Mouse (Mus musculus) limb, embryonic 13.5 days (tissue): ENCODE data around the gene Tmem125. TPM values are rescaled to one million over a fixed set of nuclear protein-coding genes. Genes with fewer than 3 reads are reported as not detected.
"Not testable (repeated sequence)": the region's sequence is repeated elsewhere in the genome, so short reads cannot be mapped to it uniquely, and the experiment has no call there.

Experiments used
- ATAC-seq: fragments of 200-750 bp; cut with Nextera tagmentation; 2 replicates; pipeline ENCODE4 v1.8.0; 2017; ENCODE audit warnings: low read depth, moderate number of reproducible peaks, moderate TSS enrichment; ENCODE audit not compliant: low FRiP score
- H3K27ac ChIP-seq: fragments of 300-500 bp; sonication (generic); 2 replicates; pipeline ENCODE4 v1.5.1; 2015; ENCODE audit warnings: inconsistent platforms, mild to moderate bottlenecking, moderate library complexity
- H3K27me3 ChIP-seq: fragments of 300-500 bp; sonication (generic); 2 replicates; pipeline ENCODE4 v1.6.1; 2015; ENCODE audit warnings: mild to moderate bottlenecking, inconsistent platforms
- H3K36me3 ChIP-seq: fragments of 300-500 bp; sonication (generic); 2 replicates; pipeline ENCODE4 v1.6.1; 2015; ENCODE audit warnings: inconsistent platforms, mild to moderate bottlenecking, moderate library complexity
- H3K4me1 ChIP-seq: fragments of 300-500 bp; sonication (generic); 2 replicates; pipeline ENCODE4 v1.6.1; 2015; ENCODE audit warnings: inconsistent platforms
- H3K4me2 ChIP-seq: fragments of 300-500 bp; sonication (generic); replicated peaks from 2 replicates; pipeline ENCODE4 v1.6.1; 2015; ENCODE audit warnings: inconsistent platforms, mild to moderate bottlenecking, moderate library complexity
- H3K4me3 ChIP-seq: fragments of 300-500 bp; sonication (generic); 2 replicates; pipeline ENCODE4 v1.5.1; 2015; ENCODE audit warnings: moderate library complexity, mild to moderate bottlenecking, inconsistent platforms
- H3K9ac ChIP-seq: fragments of 300-500 bp; sonication (generic); 2 replicates; pipeline ENCODE4 v1.6.1; 2015; ENCODE audit warnings: mild to moderate bottlenecking, inconsistent platforms
- H3K9me3 ChIP-seq: fragments of 300-500 bp; sonication (generic); 2 replicates; pipeline ENCODE4 v1.6.1; 2016; ENCODE audit warnings: inconsistent platforms
- WGBS: fragments of 180-500 bp; shearing (Covaris S2); methylation state at CpG from one replicate; pipeline ENCODE4 v1.1.7; 2015; 5-methylcytosine and 5-hydroxymethylcytosine counted together
- polyA plus RNA-seq: library from polyadenylated mRNA; unstranded; fragments of >200 nt; fragmentation: Nextera tagmentation; extraction: Ambion mirVana; gene quantifications from 2 replicates; pipeline ENCODE4 v1.2.1, GENCODE M21; 2015

The Tmem125 gene
- polyA plus RNA-seq, 1 experiment from 2014 or later = 1.8 TPM

- H3K9me3 ChIP-seq = no peaks in the 10 kb centered on the region
- ATAC-seq = peak; percentile 76
- no peaks in the 10 kb centered on the region for H3K36me3 ChIP-seq
- no peak overlapping the region for H3K4me2 ChIP-seq
- WGBS = 61% methylated on average over 13 of the region's 13 CpGs
- peaks cover 14% of the 10 kb centered on the region for H3K4me1 ChIP-seq
- 0 out of 2 replicates have a peak, but pooled peaks cover 3% of the 10 kb centered on the region for H3K27me3 ChIP-seq
- peak overlapping the region; percentile 84 for H3K27ac ChIP-seq
- no peak overlapping the region for H3K4me3 ChIP-seq
- no peak overlapping the region; the same call in 1 of the 2 replicates for H3K9ac ChIP-seq
Observed at GRCm38 (mm10) chr4:118564062-118564925, 20.4 kb upstream of the Tmem125 start.

DNA sequence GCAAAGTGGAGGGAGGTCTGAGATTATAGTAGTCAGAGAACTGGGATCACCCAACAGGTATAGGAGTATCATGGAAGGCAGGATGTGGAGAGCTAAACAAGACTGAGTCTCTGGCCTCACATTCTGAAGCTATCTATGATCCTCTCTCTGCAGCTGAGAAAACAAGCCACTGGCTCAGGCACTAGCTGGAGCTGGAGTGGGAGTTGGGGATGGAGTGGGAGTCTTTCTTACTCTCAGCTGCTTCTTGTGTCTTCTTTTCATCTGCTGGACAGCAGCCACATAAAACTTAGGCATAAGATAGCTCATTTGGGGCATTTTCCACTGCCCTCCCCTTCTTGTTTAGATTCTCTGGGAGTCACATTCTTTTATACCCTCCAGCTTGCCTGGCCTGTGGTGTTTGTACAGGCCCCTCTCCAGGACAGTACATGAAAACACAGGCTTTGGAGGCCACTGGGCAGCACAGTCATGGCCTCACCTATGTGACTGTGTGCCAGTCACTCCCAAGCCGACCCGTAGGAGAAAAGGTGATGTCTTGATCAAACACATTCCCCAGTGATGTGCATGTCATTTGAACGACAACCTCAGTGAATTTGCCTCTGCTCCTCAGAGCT is 9.3 kb upstream of the Tmem125 start:
- ATAC-seq = no peak
- WGBS = 72% methylated on average over 3 of the region's 3 CpGs

DNA sequence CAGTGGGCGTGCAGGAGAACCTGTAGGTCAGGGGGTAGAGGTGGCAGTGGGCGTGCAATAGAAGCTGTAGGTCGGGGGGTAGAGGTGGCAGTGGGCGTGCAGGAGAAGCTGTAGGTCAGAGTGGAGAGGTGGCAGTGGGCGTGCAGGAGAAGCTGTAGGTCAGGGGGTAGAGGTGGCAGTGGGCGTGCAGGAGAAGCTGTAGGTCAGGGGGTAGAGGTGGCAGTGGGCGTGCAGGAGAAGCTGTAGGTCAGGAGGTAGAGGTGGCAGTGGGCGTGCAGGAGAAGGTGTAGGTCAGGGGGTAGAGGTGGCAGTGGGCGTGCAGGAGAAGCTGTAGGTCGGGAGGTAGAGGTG is 4.3 kb upstream of the Tmem125 start:
- peaks cover 13% of the 10 kb centered on the region for H3K4me1 ChIP-seq
- H3K4me3 ChIP-seq, ATAC-seq, H3K9me3 ChIP-seq, H3K9ac ChIP-seq, H3K27me3 ChIP-seq, H3K4me2 ChIP-seq, H3K27ac ChIP-seq, H3K36me3 ChIP-seq: not testable (repeated sequence)
- WGBS = 87% methylated on average over 10 of the region's 10 CpGs

More for the DNA sequence above, 9.3 kb upstream of the Tmem125 start:
- Histone ChIP-seq H3K36me3 (no peaks in the 10 kb centered on the region), H3K9me3 (peaks cover under 1% of the 10 kb centered on the region), H3K4me1 (no peaks in the 10 kb centered on the region), H3K4me3 (no peak overlapping the region), H3K27ac (no peak overlapping the region), H3K27me3 (no peaks in the 10 kb centered on the region), H3K4me2 (no peak overlapping the region), H3K9ac (no peak overlapping the region)

DNA sequence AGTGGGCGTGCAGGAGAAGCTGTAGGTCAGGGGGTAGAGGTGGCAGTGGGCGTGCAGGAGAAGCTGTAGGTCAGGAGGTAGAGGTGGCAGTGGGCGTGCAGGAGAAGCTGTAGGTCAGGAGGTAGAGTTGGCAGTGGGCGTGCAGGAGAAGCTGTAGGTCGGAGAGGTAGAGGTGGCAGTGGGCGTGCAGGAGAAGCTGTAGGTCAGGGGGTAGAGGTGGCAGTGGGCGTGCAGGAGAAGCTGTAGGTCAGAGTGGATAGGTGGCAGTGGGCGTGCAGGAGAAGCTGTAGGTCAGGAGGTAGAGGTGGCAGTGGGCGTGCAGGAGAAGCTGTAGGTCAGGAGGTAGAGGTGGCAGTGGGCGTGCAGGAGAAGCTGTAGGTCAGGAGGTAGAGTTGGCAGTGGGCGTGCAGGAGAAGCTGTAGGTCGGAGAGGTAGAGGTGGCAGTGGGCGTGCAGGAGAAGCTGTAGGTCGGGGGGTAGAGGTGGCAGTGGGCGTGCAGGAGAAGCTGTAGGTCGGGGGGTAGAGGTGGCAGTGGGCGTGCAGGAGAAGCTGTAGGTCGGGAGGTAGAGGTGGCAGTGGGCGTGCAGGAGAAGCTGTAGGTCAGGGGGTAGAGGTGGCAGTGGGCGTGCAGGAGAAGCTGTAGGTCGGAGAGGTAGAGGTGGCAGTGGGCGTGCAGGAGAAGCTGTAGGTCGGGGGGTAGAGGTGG is 3.7 kb upstream of the Tmem125 start:
- H3K4me3 ChIP-seq, H3K27me3 ChIP-seq, H3K4me2 ChIP-seq, H3K9me3 ChIP-seq, H3K9ac ChIP-seq, ATAC-seq, H3K27ac ChIP-seq, H3K36me3 ChIP-seq: not testable (repeated sequence)
- WGBS = 86% methylated on average over 23 of the region's 23 CpGs
- H3K4me1 ChIP-seq = peaks cover 13% of the 10 kb centered on the region

GRCm38 (mm10) chr4:118544441-118545127 is 740 bp upstream of the Tmem125 start:
- no peak for ATAC-seq
- Histone ChIP-seq H3K4me2 (peak overlapping the region; percentile 67), H3K27ac (no peak overlapping the region), H3K36me3 (no peaks in the 10 kb centered on the region), H3K4me1 (peaks cover 28% of the 10 kb centered on the region), H3K9ac (no peak overlapping the region), H3K9me3 (peaks cover 5% of the 10 kb centered on the region), H3K27me3 (peaks cover 18% of the 10 kb centered on the region), H3K4me3 (no peak overlapping the region)
- 76% methylated on average over 14 of the region's 14 CpGs for WGBS

- Histone ChIP-seq H3K36me3 (no peaks in the 10 kb centered on the region), H3K4me2 (peak overlapping the region; percentile 67), H3K9me3 (peaks cover 4% of the 10 kb centered on the region), H3K27ac (no peak overlapping the region), H3K9ac (no peak overlapping the region), H3K27me3 (peaks cover 18% of the 10 kb centered on the region), H3K4me3 (peak overlapping the region; percentile 38), H3K4me1 (peaks cover 29% of the 10 kb centered on the region)
- no peak for ATAC-seq
- 14% methylated on average over 13 of the region's 13 CpGs for WGBS
Observed at GRCm38 (mm10) chr4:118543158-118543530, 700 bp downstream of the Tmem125 start.

DNA sequence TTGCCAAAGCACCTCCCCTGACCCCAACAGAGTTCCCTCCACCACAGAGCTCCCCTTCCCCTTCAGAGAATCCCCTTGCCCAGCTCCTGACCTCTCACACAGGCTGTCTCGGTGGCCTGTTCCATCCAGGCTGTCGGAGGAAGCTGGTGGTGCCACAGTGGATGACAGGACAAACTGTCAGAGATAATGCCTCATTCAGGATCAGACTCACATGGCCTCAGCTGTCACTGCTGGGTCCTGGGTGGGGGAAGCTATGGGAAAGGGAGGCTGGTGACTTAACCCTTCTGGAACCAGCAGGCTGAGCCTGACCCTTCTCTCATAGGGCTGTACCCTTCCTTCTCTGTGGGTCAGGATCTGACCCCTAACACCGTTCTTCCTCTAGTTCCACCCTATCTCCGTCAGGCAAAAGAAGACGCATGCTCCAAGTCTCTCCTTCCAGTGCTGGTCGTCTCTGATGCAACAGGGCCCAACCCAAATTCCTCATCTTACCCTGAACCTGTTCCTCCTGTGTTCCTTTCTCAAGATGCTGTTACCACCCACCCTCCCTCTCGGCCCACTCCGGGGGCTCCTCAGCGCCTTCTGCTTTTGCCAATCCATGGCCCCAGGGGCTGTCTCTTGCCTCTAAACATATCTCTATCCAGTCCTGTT is 1.2 kb downstream of the Tmem125 start:
- H3K9ac ChIP-seq = no peak overlapping the region
- H3K4me2 ChIP-seq = peak overlapping the region; percentile 67
- H3K9me3 ChIP-seq = no peaks in the 10 kb centered on the region
- H3K4me3 ChIP-seq = no peak overlapping the region; the same call in 1 of the 2 replicates
- H3K27me3 ChIP-seq = peaks cover 18% of the 10 kb centered on the region
- no peak for ATAC-seq
- H3K36me3 ChIP-seq = no peaks in the 10 kb centered on the region
- 64% methylated on average over 9 of the region's 9 CpGs for WGBS
- H3K4me1 ChIP-seq = peaks cover 29% of the 10 kb centered on the region
- no peak overlapping the region for H3K27ac ChIP-seq

GRCm38 (mm10) chr4:118539904-118540303 is 3.9 kb downstream of the Tmem125 start:
- ATAC-seq = no peak
- no peak overlapping the region for H3K4me2 ChIP-seq
- no peak overlapping the region for H3K4me3 ChIP-seq
- peaks cover 29% of the 10 kb centered on the region for H3K4me1 ChIP-seq
- H3K36me3 ChIP-seq = no peaks in the 10 kb centered on the region
- H3K9me3 ChIP-seq = no peaks in the 10 kb centered on the region
- 28% methylated on average over 10 of the region's 10 CpGs for WGBS
- H3K27ac ChIP-seq = no peak overlapping the region
- H3K9ac ChIP-seq = no peak overlapping the region
- H3K27me3 ChIP-seq = peaks cover 18% of the 10 kb centered on the region

- Histone ChIP-seq H3K4me2 (no peak overlapping the region), H3K27ac (no peak overlapping the region), H3K9ac (no peak overlapping the region), H3K4me1 (peaks cover 15% of the 10 kb centered on the region), H3K9me3 (no peaks in the 10 kb centered on the region), H3K4me3 (no peak overlapping the region), H3K27me3 (peaks cover 16% of the 10 kb centered on the region), H3K36me3 (no peaks in the 10 kb centered on the region)
- no peak for ATAC-seq
- WGBS = 49% methylated on average over 6 of the region's 6 CpGs
Observed at GRCm38 (mm10) chr4:118537801-118538200, 6.0 kb downstream of the Tmem125 start.

DNA sequence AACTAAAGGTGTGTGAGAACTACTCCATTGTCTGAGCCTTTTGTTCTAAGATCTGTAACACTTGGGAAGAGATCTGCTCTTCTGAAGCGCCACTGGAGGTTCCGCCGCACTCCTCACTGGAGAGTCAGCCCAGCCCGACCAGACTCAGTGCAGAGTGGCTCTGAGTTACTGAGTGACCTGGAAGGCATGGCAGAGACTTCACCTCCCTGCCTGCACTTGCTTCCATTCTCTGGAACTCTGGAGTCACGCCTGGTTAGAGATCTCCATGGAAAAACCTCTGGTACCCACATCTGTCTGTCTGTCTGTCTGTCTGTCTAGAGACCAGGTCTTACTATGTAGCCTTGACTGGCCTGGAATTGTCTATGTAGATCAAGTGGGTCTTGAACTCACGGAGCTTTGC is 8.2 kb downstream of the Tmem125 start:
- H3K27ac ChIP-seq = no peak overlapping the region

GRCm38 (mm10) chr4:118533605-118534004 is 10.2 kb downstream of the Tmem125 start:
- WGBS = 84% methylated on average over 7 of the region's 7 CpGs
- H3K27ac ChIP-seq = no peak overlapping the region
- H3K27me3 ChIP-seq = no peaks in the 10 kb centered on the region
- H3K4me3 ChIP-seq = no peak overlapping the region
- no peaks in the 10 kb centered on the region for H3K4me1 ChIP-seq
- H3K9ac ChIP-seq = no peak overlapping the region
- no peak for ATAC-seq
- H3K36me3 ChIP-seq = no peaks in the 10 kb centered on the region
- no peaks in the 10 kb centered on the region for H3K9me3 ChIP-seq
- H3K4me2 ChIP-seq = no peak overlapping the region

More for the DNA sequence above, 8.2 kb downstream of the Tmem125 start:
- H3K4me3 ChIP-seq = no peak overlapping the region
- no peaks in the 10 kb centered on the region for H3K9me3 ChIP-seq
- WGBS = 84% methylated on average over 6 of the region's 6 CpGs
- ATAC-seq = no peak
- no peak overlapping the region for H3K4me2 ChIP-seq
- H3K9ac ChIP-seq = no peak overlapping the region
- peaks cover 11% of the 10 kb centered on the region for H3K4me1 ChIP-seq
- no peaks in the 10 kb centered on the region for H3K36me3 ChIP-seq
- 0 out of 2 replicates have a peak, but pooled peaks cover 1% of the 10 kb centered on the region for H3K27me3 ChIP-seq
